Mouse (Mus musculus) heart, embryonic 12.5 days (tissue): Measurements from ENCODE around the gene Nedd8. TPM values are rescaled to one million over a fixed set of nuclear protein-coding genes. Genes with fewer than 3 reads are reported as not detected.

Source experiments
- ATAC-seq: fragments of 200-750 bp; cut with Nextera tagmentation; 2 replicates; pipeline ENCODE4 v1.8.0; 2017; ENCODE audit warnings: moderate TSS enrichment, moderate library complexity; ENCODE audit not compliant: insufficient number of reproducible peaks, low FRiP score
- H3K27ac ChIP-seq: fragments of 300-500 bp; sonication (generic); 2 replicates; pipeline ENCODE4 v1.5.1; 2016; ENCODE audit warnings: mild to moderate bottlenecking, moderate library complexity; ENCODE audit not compliant: poor library complexity, severe bottlenecking
- H3K27me3 ChIP-seq: fragments of 300-500 bp; sonication (generic); replicated peaks from 2 replicates; pipeline ENCODE4 v1.6.1; 2016; ENCODE audit warnings: mild to moderate bottlenecking, moderate library complexity
- H3K36me3 ChIP-seq: fragments of 300-500 bp; sonication (generic); 2 replicates; pipeline ENCODE4 v1.6.1; 2016; ENCODE audit warnings: mild to moderate bottlenecking, moderate library complexity
- H3K4me1 ChIP-seq: fragments of 300-500 bp; sonication (generic); replicated peaks from 2 replicates; pipeline ENCODE4 v1.6.1; 2016; ENCODE audit warnings: mild to moderate bottlenecking
- H3K4me2 ChIP-seq: fragments of 300-500 bp; sonication (generic); 2 replicates; pipeline ENCODE4 v1.6.1; 2016; ENCODE audit warnings: mild to moderate bottlenecking, moderate library complexity
- H3K4me3 ChIP-seq: fragments of 300-500 bp; sonication (generic); 2 replicates; pipeline ENCODE4 v1.5.1; 2016; ENCODE audit warnings: mild to moderate bottlenecking
- H3K9ac ChIP-seq: fragments of 300-500 bp; sonication (generic); 2 replicates; pipeline ENCODE4 v1.6.1; 2016; ENCODE audit warnings: mild to moderate bottlenecking, moderate library complexity
- H3K9me3 ChIP-seq: fragments of 300-500 bp; sonication (generic); replicated peaks from 2 replicates; pipeline ENCODE4 v1.6.1; 2016; ENCODE audit warnings: mild to moderate bottlenecking, moderate library complexity
- WGBS: fragments of 180-500 bp; shearing (Covaris S2); methylation state at CpG from one replicate; pipeline ENCODE4 v1.1.7; 2016; 5-methylcytosine and 5-hydroxymethylcytosine counted together
- polyA plus RNA-seq: library from polyadenylated mRNA; unstranded; fragments of >200 nt; fragmentation: Nextera tagmentation; extraction: Ambion mirVana; gene quantifications from 2 replicates; pipeline ENCODE4 v1.2.1, GENCODE M21; 2016

Nedd8 gene
- polyA plus RNA-seq, 1 experiment from 2014 or later, result 491 TPM

- H3K9me3 ChIP-seq, result no peaks in the 10 kb centered on the region
- H3K27me3 ChIP-seq, result no peaks in the 10 kb centered on the region
- H3K36me3 ChIP-seq, result peaks cover 70% of the 10 kb centered on the region
- peaks cover 27% of the 10 kb centered on the region for H3K4me1 ChIP-seq
- H3K27ac ChIP-seq, result no peak within 1 kb of the TSS
- ATAC-seq, result no peak
- H3K9ac ChIP-seq, result no peak within 1 kb of the TSS
- H3K4me3 ChIP-seq, result no peak within 1 kb of the TSS
- WGBS, result 94% methylated on average over 9 of the region's 9 CpGs
- H3K4me2 ChIP-seq, result no peak within 1 kb of the TSS
Measured at GRCm38 (mm10) chr14:55637795-55638194, 34.1 kb downstream of the Nedd8 start, which contains the start of gene Gm49378. Gene Gm49378 (minus strand): TSS chr14:55637895.

- 1% methylated on average over 31 of the region's 33 CpGs for WGBS
- peak within 1 kb of the TSS; percentile 79 for H3K27ac ChIP-seq
- peak within 1 kb of the TSS; percentile 90 for H3K9ac ChIP-seq
- H3K4me1 ChIP-seq, result peaks cover 18% of the 10 kb centered on the region
- H3K36me3 ChIP-seq, result peaks cover 81% of the 10 kb centered on the region
- H3K4me3 ChIP-seq, result peak within 1 kb of the TSS; percentile 89
- no peaks in the 10 kb centered on the region for H3K9me3 ChIP-seq
- peak within 1 kb of the TSS; percentile 98 for H3K4me2 ChIP-seq
- peak; percentile 86 for ATAC-seq
- H3K27me3 ChIP-seq, result no peaks in the 10 kb centered on the region
Measured at GRCm38 (mm10) chr14:55635523-55636007, 36.4 kb downstream of the Nedd8 start, which contains the start of gene Ipo4. Gene Ipo4 (minus strand): TSS chr14:55635957.

- H3K4me1 ChIP-seq, result peaks cover 18% of the 10 kb centered on the region
- 4% methylated on average over 23 of the region's 23 CpGs for WGBS
- H3K9ac ChIP-seq, result peak overlapping the region; percentile 90
- H3K4me3 ChIP-seq, result peak overlapping the region; percentile 89
- H3K4me2 ChIP-seq, result peak overlapping the region; percentile 98
- peaks cover 81% of the 10 kb centered on the region for H3K36me3 ChIP-seq
- 0 out of 2 replicates have a peak, but pooled peaks have one; percentile 6 for ATAC-seq
- no peaks in the 10 kb centered on the region for H3K27me3 ChIP-seq
- peak overlapping the region; percentile 79 for H3K27ac ChIP-seq
- no peaks in the 10 kb centered on the region for H3K9me3 ChIP-seq
Measured at GRCm38 (mm10) chr14:55634874-55635522, 36.9 kb downstream of the Nedd8 start.

- ATAC-seq, result no peak
- H3K27ac ChIP-seq, result no peak overlapping the region
- no peak overlapping the region for H3K4me3 ChIP-seq
- peaks cover 9% of the 10 kb centered on the region for H3K4me1 ChIP-seq
- H3K9me3 ChIP-seq, result no peaks in the 10 kb centered on the region
- no peak overlapping the region for H3K4me2 ChIP-seq
- H3K9ac ChIP-seq, result no peak overlapping the region
- peaks cover 98% of the 10 kb centered on the region for H3K36me3 ChIP-seq
- WGBS, result 50% methylated on average over 5 of the region's 5 CpGs
- H3K27me3 ChIP-seq, result no peaks in the 10 kb centered on the region
Measured at GRCm38 (mm10) chr14:55629312-55629711, 42.6 kb downstream of the Nedd8 start.

GRCm38 (mm10) chr14:55628077-55628827, 43.7 kb downstream of the Nedd8 start:
- H3K4me1 ChIP-seq, result peaks cover 7% of the 10 kb centered on the region
- H3K4me2 ChIP-seq, result no peak overlapping the region
- no peak overlapping the region for H3K27ac ChIP-seq
- no peaks in the 10 kb centered on the region for H3K9me3 ChIP-seq
- ATAC-seq, result no peak
- H3K4me3 ChIP-seq, result no peak overlapping the region
- peaks cover 99% of the 10 kb centered on the region for H3K36me3 ChIP-seq
- no peaks in the 10 kb centered on the region for H3K27me3 ChIP-seq
- no peak overlapping the region for H3K9ac ChIP-seq
- WGBS, result 88% methylated on average over 27 of the region's 27 CpGs

- Histone ChIP-seq H3K27me3 (no peaks in the 10 kb centered on the region), H3K4me2 (peak overlapping the region; percentile 64), H3K27ac (no peak overlapping the region), H3K9me3 (no peaks in the 10 kb centered on the region), H3K36me3 (peaks cover 8% of the 10 kb centered on the region), H3K4me1 (peaks cover 17% of the 10 kb centered on the region), H3K4me3 (peak overlapping the region; percentile 37), H3K9ac (peak overlapping the region; percentile 48; the same call in 1 of the 2 replicates)
- no peak for ATAC-seq
- 32% methylated on average over 22 of the region's 22 CpGs for WGBS
Measured at GRCm38 (mm10) chr14:55618486-55619195, 53.3 kb downstream of the Nedd8 start.

GRCm38 (mm10) chr14:55617822-55618221, 54.1 kb downstream of the Nedd8 start, which contains the start of gene Rec8:
Gene Rec8 (plus strand): TSS chr14:55618037.
- peak within 1 kb of the TSS; percentile 48; the same call in 1 of the 2 replicates for H3K9ac ChIP-seq
- 13% methylated on average over 21 of the region's 21 CpGs for WGBS

GRCm38 (mm10) chr14:55616844-55617243, 55.1 kb downstream of the Nedd8 start:
- no peaks in the 10 kb centered on the region for H3K27me3 ChIP-seq
- WGBS, result 83% methylated on average over 2 of the region's 2 CpGs
- no peak for ATAC-seq
- H3K27ac ChIP-seq, result peak overlapping the region; percentile 36; the same call in 1 of the 2 replicates
- no peaks in the 10 kb centered on the region for H3K36me3 ChIP-seq
- H3K4me2 ChIP-seq, result no peak overlapping the region
- no peaks in the 10 kb centered on the region for H3K9me3 ChIP-seq
- no peak overlapping the region for H3K9ac ChIP-seq
- H3K4me1 ChIP-seq, result peaks cover 27% of the 10 kb centered on the region
- H3K4me3 ChIP-seq, result no peak overlapping the region

More at GRCm38 (mm10) chr14:55617822-55618221, 54.1 kb downstream of the Nedd8 start, which contains the start of gene Rec8:
- Histone ChIP-seq H3K9me3 (no peaks in the 10 kb centered on the region), H3K36me3 (peaks cover under 1% of the 10 kb centered on the region; the same call in 1 of the 2 replicates), H3K4me2 (peak within 1 kb of the TSS; percentile 64), H3K4me3 (peak within 1 kb of the TSS; percentile 37), H3K27ac (peak within 1 kb of the TSS; percentile 36; the same call in 1 of the 2 replicates), H3K4me1 (peaks cover 25% of the 10 kb centered on the region), H3K27me3 (no peaks in the 10 kb centered on the region)
- peak; percentile 88 for ATAC-seq

GRCm38 (mm10) chr14:55615876-55616275, 56.0 kb downstream of the Nedd8 start:
- 50% methylated on average over 2 of the region's 2 CpGs for WGBS
- Histone ChIP-seq H3K9ac (no peak overlapping the region), H3K36me3 (no peaks in the 10 kb centered on the region), H3K27me3 (no peaks in the 10 kb centered on the region), H3K4me3 (no peak overlapping the region), H3K4me1 (peaks cover 27% of the 10 kb centered on the region), H3K27ac (no peak overlapping the region), H3K4me2 (no peak overlapping the region), H3K9me3 (no peaks in the 10 kb centered on the region)
- no peak for ATAC-seq

- Histone ChIP-seq H3K36me3 (peaks cover 5% of the 10 kb centered on the region), H3K4me2 (no peak overlapping the region), H3K4me3 (no peak overlapping the region), H3K27ac (no peak overlapping the region), H3K4me1 (peaks cover 27% of the 10 kb centered on the region), H3K27me3 (no peaks in the 10 kb centered on the region), H3K9ac (no peak overlapping the region), H3K9me3 (no peaks in the 10 kb centered on the region)
- WGBS, result 53% methylated on average over 7 of the region's 7 CpGs
- ATAC-seq, result no peak
Measured at GRCm38 (mm10) chr14:55614565-55615178, 57.3 kb downstream of the Nedd8 start.
